Mouse (Mus musculus) liver, embryonic 14.5 days (tissue): ENCODE data around the gene Mrpl10. TPM values are rescaled to one million over a fixed set of nuclear protein-coding genes. Genes with fewer than 3 reads are reported as not detected.

ENCODE experiments used
- ATAC-seq: fragments of 200-750 bp; cut with Nextera tagmentation; 2 replicates; pipeline ENCODE4 v1.8.0; 2017; ENCODE audit warnings: moderate number of reproducible peaks, mild to moderate bottlenecking, moderate library complexity; ENCODE audit not compliant: insufficient read depth
- DNase-seq, 3 experiments: peaks; one replicate each; pipeline ENCODE4 v3.0.0-alpha.2; 2012 to 2013; ENCODE audit warnings: low read depth in 3 of 3, low spot score in 3 of 3
- H3K27ac ChIP-seq: fragments of 300-500 bp; sonication (generic); 2 replicates; pipeline ENCODE4 v1.5.1; 2014; ENCODE audit warnings: moderate library complexity, mild to moderate bottlenecking, control low read depth, inconsistent platforms
- H3K27me3 ChIP-seq: fragments of 300-500 bp; sonication (generic); 2 replicates; pipeline ENCODE4 v1.6.1; 2014; ENCODE audit warnings: mild to moderate bottlenecking, low read length, moderate library complexity; ENCODE audit not compliant: control insufficient read depth, insufficient read depth
- H3K36me3 ChIP-seq: fragments of 300-500 bp; sonication (generic); replicated peaks from 2 replicates; pipeline ENCODE4 v1.6.1; 2014; ENCODE audit warnings: low read depth; ENCODE audit not compliant: control insufficient read depth, insufficient read depth
- H3K4me1 ChIP-seq, 2 experiments: fragments of 200-500 bp in 1 of 2; fragments of 300-500 bp in 1 of 2; sonication (generic) in 1 of 2; replicated peaks; 2 replicates each; pipeline ENCODE4 v1.6.1; 2012 to 2014; ENCODE audit warnings: antibody characterized with exemption in 1 of 2, inconsistent platforms in 1 of 2, low read length in 1 of 2; ENCODE audit not compliant: control insufficient read depth in 2 of 2, insufficient read depth in 2 of 2
- H3K4me2 ChIP-seq: fragments of 300-500 bp; sonication (generic); 2 replicates; pipeline ENCODE4 v1.6.1; 2014; ENCODE audit warnings: low read depth, mild to moderate bottlenecking, control low read depth, moderate library complexity
- H3K4me3 ChIP-seq, 2 experiments: fragments of 200-500 bp in 1 of 2; fragments of 300-500 bp in 1 of 2; sonication (generic) in 1 of 2; 2 replicates each; pipeline ENCODE4 v1.5.1; 2012 to 2014; ENCODE audit warnings: low read depth in 2 of 2, low read length in 2 of 2, mild to moderate bottlenecking in 2 of 2, control low read depth in 1 of 2, inconsistent platforms in 1 of 2, moderate library complexity in 1 of 2; ENCODE audit not compliant: insufficient read depth in 1 of 2
- H3K9ac ChIP-seq: fragments of 300-500 bp; sonication (generic); replicated peaks from 2 replicates; pipeline ENCODE4 v1.6.1; 2014; ENCODE audit warnings: mild to moderate bottlenecking, control low read depth, moderate library complexity
- H3K9me3 ChIP-seq: fragments of 300-500 bp; sonication (generic); 2 replicates; pipeline ENCODE4 v1.6.1; 2016; ENCODE audit warnings: low read length, mixed read lengths; ENCODE audit not compliant: control insufficient read depth
- CTCF ChIP-seq: IDR thresholded peaks from 2 replicates; pipeline ENCODE4 v1.5.1; 2016; ENCODE audit warnings: antibody characterized with exemption, low read depth, control low read depth
- EP300 ChIP-seq: IDR thresholded peaks from 2 replicates; pipeline ENCODE4 v1.6.1; 2016; ENCODE audit warnings: antibody characterized with exemption, low read depth
- WGBS: fragments of 180-500 bp; shearing (Covaris S2); extraction: QIAGEN DNeasy Blood & Tissue Kit; methylation state at CpG from one replicate; pipeline ENCODE4 v1.1.7; 2014; ENCODE audit not compliant: insufficient replicate concordance; 5-methylcytosine and 5-hydroxymethylcytosine counted together
- polyA plus RNA-seq, 2 experiments: library from polyadenylated mRNA; depleted of rRNA in 1 of 2; stranded (reverse) in 1 of 2; unstranded in 1 of 2; fragments of >200 nt; fragmentation: Nextera tagmentation in 1 of 2; extraction: Ambion mirVana in 1 of 2; gene quantifications; 2 replicates each; pipeline versions ENCODE4 v1.2.1 to v1.2.3; 2012 to 2014

Gene Mrpl10
- polyA plus RNA-seq, 2 experiments = 29.1 to 34.9 TPM

GRCm38 (mm10) chr11:97080291-97080690, 38.9 kb downstream of the Mrpl10 start:
- TF ChIP-seq CTCF = no peak
- TF ChIP-seq EP300 = no peak
- Histone ChIP-seq H3K36me3 (no peaks in the 10 kb centered on the region), H3K9ac (no peak overlapping the region), H3K4me3 (no peak overlapping the region), H3K9me3 (no peaks in the 10 kb centered on the region), H3K27me3 (peaks cover 4% of the 10 kb centered on the region; the same call in 1 of the 2 replicates), H3K4me2 (no peak overlapping the region), H3K4me1 (no peaks in the 10 kb centered on the region), H3K27ac (no peak overlapping the region)
- no peak for DNase-seq
- 27% methylated on average over 9 of the region's 9 CpGs for WGBS
- no peak for ATAC-seq

GRCm38 (mm10) chr11:97082977-97083376, 41.6 kb downstream of the Mrpl10 start:
- Histone ChIP-seq H3K9ac (no peak overlapping the region), H3K9me3 (no peaks in the 10 kb centered on the region), H3K27ac (no peak overlapping the region), H3K4me1 (no peaks in the 10 kb centered on the region), H3K36me3 (no peaks in the 10 kb centered on the region), H3K4me3 (no peak overlapping the region), H3K4me2 (no peak overlapping the region), H3K27me3 (peaks cover 4% of the 10 kb centered on the region; the same call in 1 of the 2 replicates)
- WGBS = 26% methylated on average over 11 of the region's 11 CpGs
- ATAC-seq (no peak), DNase-seq (peak; percentile 19 to 31 (median 20))
- TF ChIP-seq CTCF (peak; percentile 74), EP300 (no peak)

- H3K4me3 ChIP-seq = no peak overlapping the region
- H3K4me1 ChIP-seq = no peaks in the 10 kb centered on the region
- H3K36me3 ChIP-seq = no peaks in the 10 kb centered on the region
- peaks cover 4% of the 10 kb centered on the region; the same call in 1 of the 2 replicates for H3K27me3 ChIP-seq
- 27% methylated on average over 22 of the region's 22 CpGs for WGBS
- no peak overlapping the region for H3K9ac ChIP-seq
- DNase-seq (no peak), ATAC-seq (no peak)
- no peak overlapping the region for H3K27ac ChIP-seq
- TF ChIP-seq EP300 = no peak
- TF ChIP-seq CTCF = no peak
- no peak overlapping the region for H3K4me2 ChIP-seq
- H3K9me3 ChIP-seq = no peaks in the 10 kb centered on the region
These were observed 42.2 kb downstream of the Mrpl10 start for GRCm38 (mm10) chr11:97083401-97084140.

GRCm38 (mm10) chr11:97084821-97085505, 43.6 kb downstream of the Mrpl10 start:
- H3K4me1 ChIP-seq = no peaks in the 10 kb centered on the region
- H3K27me3 ChIP-seq = peaks cover 4% of the 10 kb centered on the region; the same call in 1 of the 2 replicates
- H3K4me2 ChIP-seq = no peak overlapping the region
- H3K4me3 ChIP-seq = no peak overlapping the region
- no peak overlapping the region for H3K27ac ChIP-seq
- no peaks in the 10 kb centered on the region for H3K9me3 ChIP-seq
- no peaks in the 10 kb centered on the region for H3K36me3 ChIP-seq
- WGBS = 68% methylated on average over 15 of the region's 15 CpGs
- no peak for ATAC-seq
- no peak for TF ChIP-seq EP300
- no peak for TF ChIP-seq CTCF
- no peak overlapping the region for H3K9ac ChIP-seq
- DNase-seq = no peak

- DNase-seq (no peak), ATAC-seq (no peak)
- no peaks in the 10 kb centered on the region for H3K4me1 ChIP-seq
These were observed 45.0 kb downstream of the Mrpl10 start for GRCm38 (mm10) chr11:97086365-97086764.

More at GRCm38 (mm10) chr11:97086365-97086764, 45.0 kb downstream of the Mrpl10 start:
- no peak overlapping the region for H3K4me2 ChIP-seq
- no peak for TF ChIP-seq EP300
- no peak for TF ChIP-seq CTCF
- no peaks in the 10 kb centered on the region for H3K36me3 ChIP-seq
- no peak overlapping the region for H3K27ac ChIP-seq
- H3K4me3 ChIP-seq = no peak overlapping the region
- H3K9me3 ChIP-seq = no peaks in the 10 kb centered on the region
- no peak overlapping the region for H3K9ac ChIP-seq
- 51% methylated on average over 6 of the region's 6 CpGs for WGBS
- H3K27me3 ChIP-seq = peaks cover 4% of the 10 kb centered on the region; the same call in 1 of the 2 replicates
